Mouse (Mus musculus): ENCODE results near the gene Lhx6.

DNA sequence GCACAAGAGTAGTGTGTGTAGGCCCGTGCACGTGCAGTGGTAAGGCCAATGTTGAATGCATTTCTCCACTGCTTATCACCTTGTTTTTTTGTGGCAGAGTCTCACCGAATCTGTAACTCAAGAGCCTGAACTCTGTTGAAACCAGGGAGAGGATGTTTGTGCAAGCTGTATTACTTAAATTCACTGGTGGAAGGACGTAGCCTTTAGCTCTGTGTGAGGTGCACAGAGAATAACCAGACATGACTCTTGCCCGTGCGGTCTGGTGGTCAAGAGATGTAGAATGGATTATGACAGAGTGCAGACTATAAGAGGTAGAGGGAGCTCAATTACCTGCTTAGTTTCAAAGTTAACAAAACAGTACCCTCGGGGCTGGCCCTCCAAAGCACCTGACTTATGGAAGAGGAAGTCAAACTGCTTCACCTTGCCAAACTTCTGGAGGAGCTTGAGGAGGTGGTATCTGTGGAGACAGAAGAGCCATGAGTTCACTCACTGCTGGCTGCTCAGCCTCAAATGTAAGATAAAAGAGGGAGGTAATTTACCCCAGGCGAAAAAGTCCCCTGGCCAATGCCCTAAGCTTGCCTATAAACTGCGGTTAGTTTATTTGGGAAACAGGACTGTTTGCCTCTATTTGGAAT, 21.7 kb upstream of the Lhx6 start:
- no peak for TF ChIP-seq POLR2A (IDR thresholded peaks at IDR 0.05; ENCODE audit: borderline replicate concordance, control insufficient read depth, low read depth, low read length)
- no peak for TF ChIP-seq CTCF (IDR thresholded peaks at IDR 0.05; ENCODE audit: control insufficient read depth, insufficient read depth, low read length)

All from bone marrow, adult 2 months (tissue).